Mouse (Mus musculus) ES-E14 (cell line): ENCODE measurements around the gene Gm28048.

Experiments
- CHD2 ChIP-seq: IDR thresholded peaks from 2 replicates; pipeline ENCODE4 v1.6.1; 2014; ENCODE audit warnings: mild to moderate bottlenecking, low read depth, low read length, inconsistent platforms
- HCFC1 ChIP-seq: IDR thresholded peaks from 2 replicates; pipeline ENCODE4 v1.6.1; 2012; ENCODE audit warnings: low read length, inconsistent platforms, borderline replicate concordance; ENCODE audit not compliant: insufficient read depth
- MAFK ChIP-seq: IDR thresholded peaks from 2 replicates; pipeline ENCODE4 v1.6.1; 2014; ENCODE audit warnings: mild to moderate bottlenecking, low read depth, low read length, inconsistent platforms; ENCODE audit not compliant: insufficient read depth
- ZC3H11A ChIP-seq: IDR thresholded peaks from 2 replicates; pipeline ENCODE4 v1.6.1; 2012; ENCODE audit warnings: low read depth, mild to moderate bottlenecking, inconsistent platforms, low read length, borderline replicate concordance
- ZNF384 ChIP-seq: IDR thresholded peaks from 2 replicates; pipeline ENCODE4 v1.6.1; 2012; ENCODE audit warnings: low read depth, low read length, inconsistent platforms

- TF ChIP-seq HCFC1 (no peak), MAFK (no peak), CHD2 (no peak), ZC3H11A (no peak), ZNF384 (no peak)
These were observed 89.4 kb downstream of the Gm28048 start for GRCm38 (mm10) chr11:22892466-22892865.
